Mouse (Mus musculus) brain, embryonic 14.5 days (tissue): Measurements from ENCODE around the gene Kif7.

Source experiments
- CTCF ChIP-seq: fragments of 200-500 bp; IDR thresholded peaks from 2 replicates; pipeline ENCODE4 v1.5.1; 2012; ENCODE audit warnings: inconsistent platforms, mild to moderate bottlenecking, moderate library complexity, borderline replicate concordance; ENCODE audit not compliant: insufficient read depth, insufficient read length; ENCODE audit errors: extremely low read depth
- POLR2A ChIP-seq: fragments of 200-500 bp; IDR thresholded peaks from 2 replicates; pipeline ENCODE4 v1.6.1; 2012; ENCODE audit warnings: mild to moderate bottlenecking, inconsistent platforms, borderline replicate concordance; ENCODE audit not compliant: poor library complexity, insufficient read depth, insufficient read length, severe bottlenecking; ENCODE audit errors: extremely low read depth

GRCm38 (mm10) chr7:79734563-79734962, 19.0 kb upstream of the Kif7 start:
- TF ChIP-seq CTCF (no peak), POLR2A (no peak)
